Mouse (Mus musculus): Measurements from ENCODE around the gene Hes7.

DNA sequence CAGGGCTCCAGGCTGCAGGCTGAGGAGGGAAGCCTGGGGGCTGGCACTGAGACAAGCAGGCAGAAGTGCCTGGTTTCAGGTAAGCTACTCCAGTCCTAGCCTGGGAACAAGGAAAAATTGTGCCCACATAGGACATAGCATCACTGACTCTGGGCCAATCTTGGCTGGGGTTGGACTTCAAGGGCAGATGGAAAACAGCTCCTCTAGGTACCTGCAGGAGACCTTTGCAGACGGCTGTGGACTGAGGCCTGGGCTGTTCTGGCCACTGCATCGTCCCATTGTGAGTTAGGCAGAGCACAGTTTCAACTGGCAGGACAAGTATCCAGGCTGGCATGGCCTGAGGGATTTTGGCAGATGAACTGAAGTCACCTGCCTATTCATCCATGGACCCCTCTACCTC lies 14.4 kb upstream of the Hes7 start:
- TF ChIP-seq EP300 (optimal IDR thresholded peaks at IDR 0.05) (no peak), CTCF (IDR thresholded peaks at IDR 0.05; ENCODE audit: low read depth) (no peak)

Measured in stomach, postnatal 0 days (tissue).